Mouse (Mus musculus) Patski (cell line): ENCODE measurements around the gene Rbm19. TPM values are rescaled to one million over a fixed set of nuclear protein-coding genes. Genes with fewer than 3 reads are reported as not detected.

Experiments
- ATAC-seq: fragments of 100-300 bp; one replicate; pipeline ENCODE4 v1.8.0; 2021
- CTCF ChIA-PET: fragments of 350-600 bp; sonication (Branson Sonifier 250); formaldehyde crosslinking; loops from one replicate; lab custom pipeline; 2022; ENCODE audit warnings: inconsistent platforms; lab: Charles Lee
- POLR2A ChIA-PET: fragments of 350-600 bp; sonication (Branson Sonifier 250); formaldehyde crosslinking; loops from one replicate; lab custom pipeline; 2022; ENCODE audit warnings: antibody characterized with exemption, inconsistent platforms; lab: Charles Lee
- DNase-seq: peaks from one replicate; pipeline ENCODE4 v3.0.0-alpha.2; 2011; ENCODE audit warnings: low read depth, low spot score
- H3K27me3 ChIP-seq: fragments of 371-371 bp; one replicate; pipeline ENCODE4 v1.5.1; 2021
- CTCF ChIP-seq: fragments of 100-300 bp; IDR thresholded peaks from one replicate; pipeline ENCODE4 v1.5.1; 2021
- in situ Hi-C: fragments of 300-500 bp; cut with MboI; formaldehyde crosslinking; loops from 3 replicates; pipeline ENCODE4 v1.11.1; 2018; ENCODE audit warnings: low pct_unique_long_range_greater_than_20kb, mixed read lengths
- polyA plus RNA-seq: library from polyadenylated mRNA; unstranded; gene quantifications from one replicate; pipeline ENCODE4 v1.2.3, GENCODE M21; 2021

Gene Rbm19
- polyA plus RNA-seq, 1 experiment from 2014 or later = 28.1 TPM

GRCm38 (mm10) chr5:120131600-120131999 lies 15.3 kb downstream of the Rbm19 start:
- DNase-seq (no peak), ATAC-seq (no peak)
- in situ Hi-C loops = loop anchor here (25.0 kb wide), 1 partner anchor 481 kb away; the partner anchor contains the start of genes Ddx54 and Rita1
- ChIA-PET CTCF (interaction anchor here (0.6 to 1.7 kb wide), 8 partner anchors 10 to 76 kb away, joined by 3 to 9 read pairs (median 4); no protein-coding TSS in a partner anchor), POLR2A (no interaction called here)
- TF ChIP-seq CTCF = no peak
- H3K27me3 ChIP-seq = no peaks in the 10 kb centered on the region

DNA sequence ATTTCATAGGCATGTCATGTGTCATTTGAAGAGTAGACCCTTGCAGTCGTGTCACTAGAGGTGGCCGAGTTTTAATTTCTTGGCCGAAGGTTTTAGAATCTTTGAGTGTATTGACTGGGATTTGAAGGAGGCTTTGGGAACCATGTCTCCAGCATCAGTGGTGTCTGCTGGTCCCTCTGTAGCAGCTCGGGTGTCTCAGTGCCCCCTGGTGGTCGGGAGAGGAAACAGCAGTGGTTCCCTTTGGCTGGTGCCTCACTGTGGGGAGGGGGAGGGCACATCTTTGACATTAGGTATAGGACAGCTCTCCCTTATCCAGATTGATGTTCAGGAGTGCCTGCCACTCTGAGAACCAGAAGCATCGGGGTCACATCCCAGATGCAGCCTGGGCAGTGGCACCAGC lies 17.7 kb downstream of the Rbm19 start:
- TF ChIP-seq CTCF = no peak
- POLR2A ChIA-PET = no interaction called here
- no peak for DNase-seq
- CTCF ChIA-PET = interaction anchor here (1.3 to 2.2 kb wide), 4 partner anchors 8 to 31 kb away, joined by 4 to 5 read pairs (median 5); no protein-coding TSS in a partner anchor
- ATAC-seq = no peak
- H3K27me3 ChIP-seq = no peaks in the 10 kb centered on the region
- in situ Hi-C loops = loop anchor here (25.0 kb wide), 1 partner anchor 478 kb away; the partner anchor contains the start of genes Ddx54 and Rita1

- CTCF ChIA-PET = interaction anchor here (1.2 kb wide), 2 partner anchors 11 to 34 kb away, joined by 3 to 5 read pairs; no protein-coding TSS in a partner anchor
- DNase-seq = no peak
These were observed 19.1 kb downstream of the Rbm19 start for GRCm38 (mm10) chr5:120135337-120135736.

GRCm38 (mm10) chr5:120135823-120136222 lies 19.6 kb downstream of the Rbm19 start:
- no peaks in the 10 kb centered on the region for H3K27me3 ChIP-seq
- no peak for DNase-seq
- TF ChIP-seq CTCF = no peak
- in situ Hi-C loops = loop anchor here (25.0 kb wide), 1 partner anchor 476 kb away; the partner anchor contains the start of genes Ddx54 and Rita1
- ATAC-seq = no peak
- ChIA-PET CTCF (interaction anchor here (1.2 kb wide), 2 partner anchors 10 to 33 kb away, joined by 3 to 5 read pairs; no protein-coding TSS in a partner anchor), POLR2A (no interaction called here)

More at GRCm38 (mm10) chr5:120135337-120135736, 19.1 kb downstream of the Rbm19 start:
- POLR2A ChIA-PET = interaction anchor here (0.6 kb wide), 1 partner anchor 72 kb away, joined by 5 read pairs; no protein-coding TSS in a partner anchor
- no peak for TF ChIP-seq CTCF
- in situ Hi-C loops = loop anchor here (25.0 kb wide), 1 partner anchor 477 kb away; the partner anchor contains the start of genes Ddx54 and Rita1
- no peaks in the 10 kb centered on the region for H3K27me3 ChIP-seq
- ATAC-seq = no peak

DNA sequence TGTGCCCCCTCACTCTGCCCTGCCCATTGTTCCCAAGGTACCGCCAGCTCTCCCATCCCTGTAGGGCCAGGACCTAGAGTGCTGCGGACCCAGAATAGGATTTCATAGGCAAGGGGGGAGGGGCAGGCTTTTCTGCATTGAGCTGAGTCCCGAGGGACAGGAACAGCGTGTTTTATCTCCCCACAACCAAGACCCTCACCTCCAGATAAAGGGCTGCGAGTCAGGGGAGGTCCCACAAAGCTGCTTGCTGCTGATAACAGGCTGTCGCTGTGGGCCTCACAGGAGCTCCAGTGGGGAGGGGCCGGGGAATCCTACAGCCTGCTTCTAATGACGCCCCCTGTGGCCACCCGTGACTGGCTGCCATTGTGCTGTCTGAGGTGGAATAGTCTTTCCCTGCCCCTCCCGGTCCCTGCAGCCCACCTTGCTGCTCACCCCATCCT lies 20.0 kb downstream of the Rbm19 start:
- ATAC-seq (no peak), DNase-seq (no peak)
- TF ChIP-seq CTCF = no peak
- no peaks in the 10 kb centered on the region for H3K27me3 ChIP-seq
- in situ Hi-C loops = loop anchor here (25.0 kb wide), 1 partner anchor 476 kb away; the partner anchor contains the start of genes Ddx54 and Rita1
- ChIA-PET CTCF (interaction anchor here (1.2 kb wide), 2 partner anchors 10 to 33 kb away, joined by 3 to 5 read pairs; no protein-coding TSS in a partner anchor), POLR2A (no interaction called here)

- TF ChIP-seq CTCF = no peak
- POLR2A ChIA-PET = no interaction called here
- DNase-seq (no peak), ATAC-seq (no peak)
- in situ Hi-C loops = loop anchor here (25.0 kb wide), 1 partner anchor 475 kb away; the partner anchor contains the start of genes Ddx54 and Rita1
- no peaks in the 10 kb centered on the region for H3K27me3 ChIP-seq
- CTCF ChIA-PET = interaction anchor here (1.4 kb wide), 1 partner anchor 34 kb away, joined by 3 read pairs; no protein-coding TSS in a partner anchor
These were observed 20.8 kb downstream of the Rbm19 start for GRCm38 (mm10) chr5:120137038-120137437.

GRCm38 (mm10) chr5:120137846-120138245 lies 21.6 kb downstream of the Rbm19 start:
- no peak for TF ChIP-seq CTCF
- H3K27me3 ChIP-seq = no peaks in the 10 kb centered on the region
- DNase-seq (no peak), ATAC-seq (no peak)
- CTCF ChIA-PET = interaction anchor here (0.7 to 1.4 kb wide), 2 partner anchors 10 to 35 kb away, joined by 3 read pairs; no protein-coding TSS in a partner anchor
- POLR2A ChIA-PET = no interaction called here
- in situ Hi-C loops = loop anchor here (25.0 kb wide), 1 partner anchor 474 kb away; the partner anchor contains the start of genes Ddx54 and Rita1

- CTCF ChIA-PET = interaction anchor here (0.7 to 1.4 kb wide), 2 partner anchors 10 to 36 kb away, joined by 3 read pairs; no protein-coding TSS in a partner anchor
- ATAC-seq (no peak), DNase-seq (no peak)
- in situ Hi-C loops = loop anchor here (25.0 kb wide), 1 partner anchor 474 kb away; the partner anchor contains the start of genes Ddx54 and Rita1
- POLR2A ChIA-PET = no interaction called here
- TF ChIP-seq CTCF = no peak
- no peaks in the 10 kb centered on the region for H3K27me3 ChIP-seq
These were observed 22.1 kb downstream of the Rbm19 start for GRCm38 (mm10) chr5:120138406-120138805.

- CTCF ChIA-PET = no interaction called here
- in situ Hi-C loops = loop anchor here (25.0 kb wide), 1 partner anchor 473 kb away; the partner anchor contains the start of genes Ddx54 and Rita1
These were observed 23.0 kb downstream of the Rbm19 start for GRCm38 (mm10) chr5:120139224-120139623.

GRCm38 (mm10) chr5:120143941-120144340 lies 27.7 kb downstream of the Rbm19 start:
- no peak for TF ChIP-seq CTCF
- ATAC-seq = no peak
- H3K27me3 ChIP-seq = no peaks in the 10 kb centered on the region
- ChIA-PET CTCF (interaction anchor here (1.9 kb wide), 1 partner anchor 12 kb away, joined by 9 read pairs; no protein-coding TSS in a partner anchor), POLR2A (no interaction called here)
- in situ Hi-C loops = loop anchor here (25.0 kb wide), 1 partner anchor 468 kb away; the partner anchor contains the start of genes Ddx54 and Rita1
- no peak for DNase-seq

More at GRCm38 (mm10) chr5:120139224-120139623, 23.0 kb downstream of the Rbm19 start:
- POLR2A ChIA-PET = no interaction called here
- H3K27me3 ChIP-seq = no peaks in the 10 kb centered on the region
- ATAC-seq (no peak), DNase-seq (no peak)
- no peak for TF ChIP-seq CTCF
